Mouse (Mus musculus) leukemia stem cell, adult 10-12 weeks (primary cell): Measurements from ENCODE around the gene Atp2c2. TPM values are rescaled to one million over a fixed set of nuclear protein-coding genes. Genes with fewer than 3 reads are reported as not detected.

Experiments
- polyA plus RNA-seq: library from polyadenylated mRNA; stranded (reverse); fragments of >175 nt; gene quantifications from 2 replicates; pipeline ENCODE4 v1.2.3, GENCODE M21; 2012; ENCODE audit warnings: low replicate concordance

The Atp2c2 gene
- not detected in 2 replicates for polyA plus RNA-seq

GRCm38 (mm10) chr8:119699549-119700134 is at the start of gene Atp2c2:
TSS of gene Atp2c2 (plus strand) at chr8:119700009.

GRCm38 (mm10) chr8:119666219-119666951 is 33.4 kb upstream of the Atp2c2 start, which contains the start of gene Wfdc1:
TSS of gene Wfdc1 (plus strand) at chr8:119666365.

GRCm38 (mm10) chr8:119778263-119778662 is 78.5 kb downstream of the Atp2c2 start, which contains the start of gene Tldc1:
TSS of gene Tldc1 (minus strand) at chr8:119778416.

Other genes with a start within 250 kb of the Atp2c2 start
- gene Slc38a8, start 198.3 kb upstream of the Atp2c2 start, polyA plus RNA-seq = not detected in 2 replicates
- 99.7 and 122 TPM in 2 replicates for gene Mbtps1, start 141.3 kb upstream of the Atp2c2 start, polyA plus RNA-seq
- 10.7 and 23.4 TPM in 2 replicates for gene Hsdl1, start 124.8 kb upstream of the Atp2c2 start, polyA plus RNA-seq
- not detected in 2 replicates for gene Dnaaf1, start 124.8 kb upstream of the Atp2c2 start, polyA plus RNA-seq
- 73.5 and 94.7 TPM in 2 replicates for gene Taf1c, start 94.8 kb upstream of the Atp2c2 start, polyA plus RNA-seq
- gene Adad2, start 87.3 kb upstream of the Atp2c2 start, polyA plus RNA-seq = not detected in 2 replicates
- gene Kcng4, start 64.3 kb upstream of the Atp2c2 start, polyA plus RNA-seq = not detected in 2 replicates
- gene Wfdc1, start 33.6 kb upstream of the Atp2c2 start, polyA plus RNA-seq = 0.47 TPM in 1 of 2 replicates, not detected in the other
- gene Tldc1, start 78.4 kb downstream of the Atp2c2 start, polyA plus RNA-seq = 2.4 and 5.7 TPM in 2 replicates
- gene Cotl1, start 140.5 kb downstream of the Atp2c2 start, polyA plus RNA-seq = 243 and 414 TPM in 2 replicates
- 4.3 and 5.7 TPM in 2 replicates for gene Klhl36, start 162.3 kb downstream of the Atp2c2 start, polyA plus RNA-seq
- gene Usp10, start 210.4 kb downstream of the Atp2c2 start, polyA plus RNA-seq = 62.5 and 64.6 TPM in 2 replicates
- 25.9 and 45.1 TPM in 2 replicates for gene Gm20388, start 210.8 kb downstream of the Atp2c2 start, polyA plus RNA-seq